Mouse (Mus musculus) cerebellum, adult 8-10 months (tissue): Measurements from ENCODE around the gene Pus7.

ENCODE experiments used
- DNase-seq: peaks from one replicate; pipeline ENCODE4 v3.0.0; 2022

Pus7 gene

GRCm38 (mm10) chr5:23782931-23783877, at the start of gene Pus7:
Gene Pus7, minus strand, starts transcription at chr5:23783711.
- DNase-seq, result peak; percentile 78

GRCm38 (mm10) chr5:23830897-23831752, 47.6 kb upstream of the Pus7 start:
- DNase-seq, result no peak

- DNase-seq, result peak; percentile 31
These were observed 43.0 kb upstream of the Pus7 start for GRCm38 (mm10) chr5:23826321-23827004.

GRCm38 (mm10) chr5:23824171-23824733, 40.7 kb upstream of the Pus7 start:
- DNase-seq, result no peak

- DNase-seq, result no peak
These were observed 38.8 kb upstream of the Pus7 start for GRCm38 (mm10) chr5:23822306-23822705.

GRCm38 (mm10) chr5:23816681-23817080, 33.2 kb upstream of the Pus7 start:
- DNase-seq, result no peak

- DNase-seq, result no peak
These were observed 31.3 kb upstream of the Pus7 start for GRCm38 (mm10) chr5:23814841-23815240.

- DNase-seq, result no peak
These were observed 9.2 kb upstream of the Pus7 start for GRCm38 (mm10) chr5:23792726-23793125.

GRCm38 (mm10) chr5:23789078-23789612, 5.6 kb upstream of the Pus7 start:
- DNase-seq, result no peak

GRCm38 (mm10) chr5:23788390-23788830, 4.9 kb upstream of the Pus7 start:
- DNase-seq, result no peak

- peak; percentile 97 for DNase-seq
These were observed 4.3 kb upstream of the Pus7 start, which contains the start of gene Rint1 for GRCm38 (mm10) chr5:23787536-23788389. Gene Rint1, plus strand, starts transcription at chr5:23787711.

- no peak for DNase-seq
These were observed 1.3 kb downstream of the Pus7 start for GRCm38 (mm10) chr5:23782051-23782810.

GRCm38 (mm10) chr5:23781172-23781571, 2.3 kb downstream of the Pus7 start:
- no peak for DNase-seq

- DNase-seq, result no peak
These were observed 3.0 kb downstream of the Pus7 start for GRCm38 (mm10) chr5:23780516-23780915.

- DNase-seq, result no peak
These were observed 9.3 kb downstream of the Pus7 start for GRCm38 (mm10) chr5:23774186-23774585.

GRCm38 (mm10) chr5:23771105-23771504, 12.4 kb downstream of the Pus7 start:
- no peak for DNase-seq

GRCm38 (mm10) chr5:23764557-23764956, 19.0 kb downstream of the Pus7 start:
- no peak for DNase-seq

GRCm38 (mm10) chr5:23762531-23762930, 21.0 kb downstream of the Pus7 start:
- DNase-seq, result no peak

- peak; percentile 21 for DNase-seq
These were observed 24.9 kb downstream of the Pus7 start for GRCm38 (mm10) chr5:23758633-23759032.

- DNase-seq, result no peak
These were observed 27.1 kb downstream of the Pus7 start for GRCm38 (mm10) chr5:23756368-23756767.
